Comparison of ENCODE assay signal across 8 mouse cellular contexts in genomic region chr9:41953486-41953885, GRCm38 (mm10).
DNase-seq lines count a peak whose midpoint lies in the region; ATAC-seq and TF ChIP-seq lines count a peak whose summit lies in the region.

No protein-coding gene starts in this region.

- TF ChIP-seq CTCF in lung, embryonic 14.5 days (IDR thresholded peaks at IDR 0.05; ENCODE audit: low read depth) = peak; percentile 75

- H3K4me2 ChIP-seq in forebrain, embryonic 12.5 days = peak overlapping the region; percentile 26; the same call in 1 of the 2 replicates
- H3K4me2 ChIP-seq in heart, embryonic 16.5 days (ENCODE audit: low read depth, low read length) = peak overlapping the region; percentile 56
- peak overlapping the region; percentile 27; the same call in 1 of the 2 replicates for H3K4me2 ChIP-seq in lung, embryonic 14.5 days

- H3K9me3 ChIP-seq in forebrain, embryonic 12.5 days = no peaks in the 10 kb centered on the region
- no peaks in the 10 kb centered on the region for H3K9me3 ChIP-seq in heart, embryonic 16.5 days (replicated peaks; ENCODE audit: control insufficient read depth, low read length)
- no peaks in the 10 kb centered on the region for H3K9me3 ChIP-seq in lung, embryonic 14.5 days (ENCODE audit: low read depth, low read length)

- H3K27me3 ChIP-seq in forebrain, embryonic 12.5 days = 0 out of 2 replicates have a peak, but pooled peaks cover 3% of the 10 kb centered on the region
- no peaks in the 10 kb centered on the region for H3K27me3 ChIP-seq in heart, embryonic 16.5 days (ENCODE audit: control insufficient read depth, insufficient read depth, low read length)
- no peaks in the 10 kb centered on the region for H3K27me3 ChIP-seq in lung, embryonic 14.5 days (ENCODE audit: insufficient read depth, low read length)

- H3K9ac ChIP-seq in forebrain, embryonic 12.5 days = peak overlapping the region; percentile 55; the same call in 1 of the 2 replicates
- peak overlapping the region; percentile 57 for H3K9ac ChIP-seq in heart, embryonic 16.5 days (ENCODE audit: low read length)
- no peak overlapping the region for H3K9ac ChIP-seq in lung, embryonic 14.5 days

- 4% methylated on average over 8 of the region's 8 CpGs for WGBS in forebrain, embryonic 12.5 days
- 7% methylated on average over 8 of the region's 8 CpGs for WGBS in heart, embryonic 16.5 days
- 9% methylated on average over 8 of the region's 8 CpGs for WGBS in lung, embryonic 14.5 days

- peaks cover 48% of the 10 kb centered on the region for H3K4me1 ChIP-seq in forebrain, embryonic 12.5 days
- H3K4me1 ChIP-seq in heart, embryonic 16.5 days (ENCODE audit: control insufficient read depth, insufficient read depth, low read length) = peaks cover 11% of the 10 kb centered on the region
- peaks cover 26% of the 10 kb centered on the region for H3K4me1 ChIP-seq in lung, embryonic 14.5 days (ENCODE audit: insufficient read depth)

- no peaks in the 10 kb centered on the region for H3K36me3 ChIP-seq in forebrain, embryonic 12.5 days (replicated peaks)
- H3K36me3 ChIP-seq in heart, embryonic 16.5 days (ENCODE audit: control insufficient read depth, insufficient read depth) = no peaks in the 10 kb centered on the region
- H3K36me3 ChIP-seq in lung, embryonic 14.5 days (ENCODE audit: insufficient read depth) = no peaks in the 10 kb centered on the region

- peak overlapping the region; percentile 76 for H3K27ac ChIP-seq in forebrain, embryonic 12.5 days
- peak overlapping the region; percentile 34; the same call in 1 of the 2 replicates for H3K27ac ChIP-seq in heart, embryonic 16.5 days (ENCODE audit: low read length)
- H3K27ac ChIP-seq in lung, embryonic 14.5 days (ENCODE audit: low read depth) = peak overlapping the region; percentile 70; the same call in 1 of the 2 replicates

- no peak overlapping the region for H3K4me3 ChIP-seq in forebrain, embryonic 12.5 days (replicated peaks)
- H3K4me3 ChIP-seq in heart, embryonic 16.5 days (ENCODE audit: low read length) = peak overlapping the region; percentile 20
- no peak overlapping the region for H3K4me3 ChIP-seq in lung, embryonic 14.5 days (ENCODE audit: low read depth, low read length)

- DNase-seq in A20 (ENCODE audit: low read depth, low spot score) = peak; percentile 60
- DNase-seq in NIH3T3 (ENCODE audit: low read depth) = peak; percentile 87
- DNase-seq in layer of hippocampus, adult 18-20 months (ENCODE audit: low spot score in 2 of 2) = peak; percentile 65 to 88
- peak; percentile 92 for DNase-seq in lung, embryonic 14.5 days
- peak; percentile 72 for DNase-seq in right cerebral cortex, postnatal 14 days

- ATAC-seq in forebrain, embryonic 12.5 days (ENCODE audit: low FRiP score) = 0 out of 2 replicates have a peak, but pooled peaks have one; percentile 33
- ATAC-seq in heart, embryonic 16.5 days (replicated peaks; ENCODE audit: extremely low read depth, insufficient read depth, low FRiP score) = no peak
- no peak for ATAC-seq in lung, embryonic 14.5 days (ENCODE audit: insufficient read depth)
- no peak for ATAC-seq in megakaryocyte progenitor cell, adult 5-6 weeks (replicated peaks; ENCODE audit: poor library complexity)
